Mouse (Mus musculus) CD8-positive naive resting alpha-beta T cell, adult 2 months (primary cell): ENCODE results near the gene Oas1g.

Experiments used
- DNase-seq, 2 experiments: peaks; one replicate each; pipeline ENCODE4 v3.0.0; 2022; ENCODE audit warnings: low read depth in 2 of 2, low spot score in 2 of 2

Oas1g gene

GRCm38 (mm10) chr5:120831031-120831430, 56.4 kb downstream of the Oas1g start:
- DNase-seq = peak; percentile 10 to 41
